Mouse (Mus musculus): ENCODE measurements around the gene Tsku.

GRCm38 (mm10) chr7:98322415-98322814 is 38.7 kb downstream of the Tsku start:
- no peak for TF ChIP-seq CTCF (IDR thresholded peaks at IDR 0.05; ENCODE audit: control insufficient read depth, insufficient read depth, insufficient replicate concordance, low read depth, low read length)
- no peak for TF ChIP-seq POLR2A (IDR thresholded peaks at IDR 0.05; ENCODE audit: control insufficient read depth, low read depth, low read length)

All from testis, adult 2 months (tissue).